Mouse (Mus musculus): ENCODE data around the gene Nrip1. TPM values are rescaled to one million over a fixed set of nuclear protein-coding genes. Genes with fewer than 3 reads are reported as not detected.

The Nrip1 gene
- total RNA-seq, 2 experiments from 2014 or later, result 36.7 to 37.0 TPM

DNA sequence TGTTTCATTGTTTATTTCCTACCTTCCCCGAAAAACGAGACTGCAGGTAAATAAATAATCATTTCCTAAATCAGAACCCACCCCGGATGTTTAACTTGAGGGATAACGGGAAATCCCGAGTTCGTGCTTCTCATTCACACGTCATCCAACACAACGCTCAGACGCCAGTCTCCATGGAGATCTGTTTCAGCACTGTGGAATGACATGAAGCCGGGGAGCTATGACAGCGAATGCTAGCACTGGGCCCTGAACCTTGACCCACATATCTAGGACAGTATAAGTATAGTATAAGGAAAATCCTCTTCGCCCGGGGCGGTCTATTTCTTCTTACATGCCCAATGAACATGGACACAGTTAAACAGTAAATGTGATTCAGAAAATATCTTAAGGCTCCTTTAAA, 78.3 kb downstream of the Nrip1 start:
- DNase-seq, result no peak
- intact Hi-C loops (cut with DNase I; ENCODE audit: low total_unique reads), result no loop called here

DNA sequence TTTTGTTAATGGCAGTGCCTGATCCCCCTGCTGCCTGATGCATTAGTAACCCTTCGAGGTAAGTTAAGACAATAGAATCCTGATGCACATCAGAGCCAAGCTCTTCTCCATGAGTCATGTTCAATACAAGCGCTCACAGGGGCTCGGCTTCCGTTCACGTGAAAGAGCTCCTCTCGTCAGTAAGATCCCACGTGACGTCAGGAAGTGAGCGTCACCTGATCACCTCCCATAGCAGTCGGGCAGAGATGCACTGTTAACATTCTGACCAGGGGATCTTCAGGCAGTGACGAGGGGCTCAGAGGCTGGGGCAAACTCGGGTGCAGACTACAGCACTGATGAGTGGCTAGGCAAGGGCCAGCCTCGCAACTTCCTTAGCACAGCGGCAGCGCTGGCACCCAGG, 79.1 kb downstream of the Nrip1 start:
- intact Hi-C loops (cut with DNase I; ENCODE audit: low total_unique reads), result no loop called here
- no peak for DNase-seq

DNA sequence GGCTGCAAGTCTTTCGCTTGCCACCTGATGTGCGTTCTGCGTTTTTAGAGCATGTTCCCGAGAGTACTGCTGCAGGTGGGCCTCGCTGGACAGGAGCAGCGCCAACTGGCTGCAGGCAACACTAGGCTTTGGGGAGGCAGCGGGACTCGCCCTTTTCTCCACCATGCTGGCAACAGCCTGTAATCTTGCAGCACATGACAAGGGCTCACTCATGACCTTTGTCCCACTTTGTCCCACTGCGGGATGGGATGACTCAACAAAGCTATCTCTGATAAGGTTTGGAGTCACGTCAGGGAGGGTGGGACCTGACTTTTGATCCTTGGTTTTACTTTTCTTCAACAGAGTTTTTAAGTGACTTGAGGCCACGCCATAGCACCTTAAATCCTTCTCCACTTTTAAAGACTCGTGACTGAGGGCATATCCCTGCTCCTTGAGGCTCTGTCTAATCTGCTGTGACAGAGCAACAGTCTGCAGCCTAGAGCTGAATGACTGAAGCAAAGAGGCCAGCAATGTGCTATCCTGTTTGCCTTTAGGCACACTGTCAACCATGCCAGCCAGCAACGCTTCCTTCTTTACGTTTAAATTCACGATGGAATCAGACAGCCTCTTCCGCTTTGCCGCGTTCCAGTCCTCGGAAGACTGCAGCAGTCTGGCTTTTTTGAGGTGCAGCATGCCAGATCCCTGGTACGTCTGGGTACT, 79.7 kb downstream of the Nrip1 start:
- intact Hi-C loops (cut with DNase I; ENCODE audit: low total_unique reads), result no loop called here
- no peak for DNase-seq

DNA sequence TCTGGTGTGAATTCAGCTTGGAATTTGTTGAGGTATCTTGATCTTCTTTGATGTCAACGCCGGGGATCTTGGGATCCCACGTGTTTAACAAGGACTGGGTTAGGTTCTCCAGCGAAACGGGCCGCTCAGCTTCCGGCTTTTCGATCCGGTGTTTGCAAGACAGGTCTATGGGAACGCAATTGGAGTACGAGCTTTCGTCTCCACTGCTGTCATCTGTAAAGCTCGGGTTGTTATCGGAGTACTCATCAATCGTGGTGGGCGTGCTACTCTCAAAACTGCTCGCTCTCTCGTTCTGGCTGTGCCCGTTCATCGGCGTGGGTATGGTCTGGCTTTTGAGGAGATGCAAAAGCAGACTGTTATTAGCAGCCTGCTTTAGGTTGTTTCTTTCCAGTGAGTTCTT, 80.5 kb downstream of the Nrip1 start:
- intact Hi-C loops (cut with DNase I; ENCODE audit: low total_unique reads), result no loop called here

DNA sequence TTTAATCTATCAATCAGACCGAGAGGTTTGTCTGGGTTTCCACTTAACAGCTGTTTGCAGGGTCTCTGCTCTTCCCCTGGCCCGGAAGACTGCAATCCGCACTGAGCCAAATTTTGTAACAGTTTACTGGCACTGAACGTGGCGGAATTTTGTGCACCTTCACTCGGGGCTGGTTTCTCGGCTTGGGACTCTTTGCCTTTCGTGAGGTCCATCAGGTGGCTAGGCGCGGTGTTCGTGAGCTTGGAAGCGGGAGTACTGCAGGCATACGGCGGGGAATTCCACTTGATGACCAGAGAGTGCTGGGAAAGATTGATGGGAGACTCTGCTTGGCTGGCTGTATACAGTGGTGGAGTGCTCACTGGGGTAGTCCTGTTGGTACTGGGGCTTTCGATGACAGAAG, 81.0 kb downstream of the Nrip1 start:
- no peak for DNase-seq
- intact Hi-C loops (cut with DNase I; ENCODE audit: low total_unique reads), result no loop called here

More for the DNA sequence above, 80.5 kb downstream of the Nrip1 start:
- no peak for DNase-seq

DNA sequence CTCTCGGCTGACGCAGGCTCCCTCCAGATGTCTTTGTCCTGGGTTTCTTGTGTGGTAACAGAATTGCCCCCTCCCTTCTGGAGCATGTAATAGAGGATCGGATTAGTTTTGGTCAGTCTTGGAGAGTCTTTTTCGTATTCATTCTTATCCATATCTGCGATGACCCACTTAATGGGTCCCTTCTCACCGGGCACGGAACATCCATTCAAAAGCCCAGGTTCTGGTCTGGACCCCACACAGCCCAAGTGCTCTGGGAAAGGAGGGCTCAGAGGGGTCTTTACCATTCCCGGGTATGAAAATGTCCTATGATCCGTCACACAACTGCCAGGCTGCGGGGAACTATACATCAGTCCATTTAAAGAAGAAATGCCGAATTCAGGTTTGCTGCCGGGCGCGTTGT, 82.3 kb downstream of the Nrip1 start:
- no peak for DNase-seq
- intact Hi-C loops (cut with DNase I; ENCODE audit: low total_unique reads), result no loop called here

DNA sequence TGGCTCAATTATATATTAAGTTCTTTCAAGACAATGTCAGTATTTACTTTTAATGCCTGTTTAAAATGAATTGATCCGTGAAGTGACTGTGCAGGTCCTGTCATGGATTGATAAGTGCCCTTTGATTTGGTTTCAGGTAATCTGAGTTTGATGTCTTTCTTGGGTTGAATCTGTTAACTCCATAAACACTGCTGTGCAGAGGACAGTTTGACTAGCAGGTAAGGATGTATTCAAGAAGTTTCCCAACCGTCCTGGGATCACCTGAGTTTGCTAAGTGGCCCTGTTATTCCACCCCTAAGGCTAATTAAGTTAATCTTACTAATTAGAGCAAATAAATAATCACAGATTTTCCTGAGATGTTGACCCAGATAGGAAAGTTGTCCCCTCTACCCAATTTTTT, 84.1 kb downstream of the Nrip1 start:
- intact Hi-C loops (cut with DNase I; ENCODE audit: low total_unique reads), result no loop called here
- no peak for DNase-seq

DNA sequence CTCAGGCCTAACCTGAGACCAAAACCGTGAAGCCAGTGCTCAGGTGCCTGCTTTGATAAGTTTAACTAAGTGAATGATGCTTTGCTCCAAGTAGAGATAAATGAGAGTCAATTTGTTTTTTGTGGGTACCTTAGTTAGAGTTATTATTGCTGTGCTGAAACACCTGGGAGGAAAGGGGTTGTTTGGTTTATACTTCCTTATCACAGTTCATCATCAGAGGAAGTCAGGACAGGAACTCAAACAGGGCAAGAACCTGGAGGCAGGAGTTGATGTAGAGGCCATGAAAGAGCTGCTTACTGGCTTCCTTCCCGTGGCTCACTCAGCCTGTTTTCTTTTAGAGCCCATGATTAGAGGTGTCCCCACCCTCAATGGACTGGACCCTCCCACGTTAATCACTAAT, 89.8 kb downstream of the Nrip1 start:
- intact Hi-C loops (cut with DNase I; ENCODE audit: low total_unique reads), result no loop called here
- DNase-seq, result no peak

DNA sequence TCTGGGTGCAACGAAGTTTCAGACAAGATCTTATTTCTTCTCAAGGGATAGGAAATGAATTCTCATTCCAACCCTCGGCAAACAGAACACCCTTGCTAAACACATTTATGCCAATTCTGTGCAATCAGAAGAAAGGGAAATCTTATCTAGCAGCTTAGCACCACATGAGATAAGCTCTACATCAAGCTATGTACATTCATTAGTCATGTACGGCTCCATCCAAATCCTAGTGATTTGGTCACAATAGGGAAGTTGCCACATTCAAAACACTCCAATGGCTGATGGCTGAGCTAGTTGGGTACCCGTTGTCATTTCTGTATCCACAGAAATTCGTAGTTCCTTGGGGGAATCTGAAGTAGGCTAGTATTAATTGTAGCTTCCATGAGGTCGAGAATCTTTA, 91.8 kb downstream of the Nrip1 start:
- intact Hi-C loops (cut with DNase I; ENCODE audit: low total_unique reads), result no loop called here
- DNase-seq, result no peak

DNA sequence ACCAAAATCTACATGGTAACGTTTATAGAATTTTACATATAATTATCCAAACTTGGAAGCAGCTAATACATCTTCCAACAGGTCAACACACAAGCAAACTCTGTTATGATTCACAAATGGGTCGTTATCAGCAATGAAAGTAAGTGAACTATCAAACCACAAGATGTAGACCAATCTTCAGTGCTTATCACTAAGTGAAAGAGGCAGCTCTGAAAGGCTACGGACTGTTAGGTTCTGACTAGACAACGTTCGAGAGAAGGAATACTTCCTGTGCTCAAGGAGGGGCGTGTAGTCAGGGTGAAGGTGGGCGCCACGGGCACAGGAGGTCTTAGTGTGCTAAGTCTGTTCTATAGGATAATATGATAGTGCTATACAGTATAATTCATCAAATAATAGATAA, 93.3 kb downstream of the Nrip1 start:
- intact Hi-C loops (cut with DNase I; ENCODE audit: low total_unique reads), result no loop called here
- DNase-seq, result no peak

DNA sequence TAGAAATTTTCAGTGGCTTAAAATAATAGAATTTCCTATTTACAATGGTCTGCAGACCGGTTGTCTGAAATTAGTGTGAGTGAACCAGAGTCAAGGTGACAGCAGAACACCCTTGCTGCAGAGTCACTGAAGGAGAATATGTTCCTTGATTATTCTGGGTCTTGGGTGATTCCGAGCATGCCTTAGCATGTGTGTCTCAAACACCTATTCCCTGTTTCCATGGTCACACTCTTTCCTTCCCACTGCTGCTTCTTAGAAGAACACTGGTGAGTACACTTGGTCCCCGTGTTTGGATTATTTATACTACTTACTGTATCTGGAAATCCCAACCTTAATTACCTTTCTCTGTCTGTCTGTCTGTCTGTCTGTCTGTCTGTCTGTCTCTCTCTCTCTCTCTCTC, 97.4 kb downstream of the Nrip1 start:
- intact Hi-C loops (cut with DNase I; ENCODE audit: low total_unique reads), result no loop called here
- DNase-seq, result no peak

DNA sequence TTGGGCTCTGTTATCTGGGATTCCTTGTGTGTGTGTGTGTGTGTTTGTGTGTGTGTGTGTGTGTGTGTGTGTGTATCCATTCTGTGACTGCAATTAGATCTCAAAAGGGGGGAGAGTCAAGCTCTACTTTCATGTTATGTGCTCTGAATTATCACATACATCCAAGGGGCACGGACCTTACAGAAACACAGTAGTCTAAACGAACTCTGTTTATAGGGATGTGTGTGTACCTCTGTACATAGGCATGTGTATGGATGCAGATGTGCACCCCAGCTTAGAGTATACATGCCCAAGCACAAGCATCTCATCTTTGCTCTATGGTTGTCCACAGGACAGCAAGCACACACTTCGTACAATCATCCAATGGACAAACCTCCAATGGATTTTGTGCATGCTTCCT, 98.0 kb downstream of the Nrip1 start:
- DNase-seq, result no peak
- intact Hi-C loops (cut with DNase I; ENCODE audit: low total_unique reads), result no loop called here

DNA sequence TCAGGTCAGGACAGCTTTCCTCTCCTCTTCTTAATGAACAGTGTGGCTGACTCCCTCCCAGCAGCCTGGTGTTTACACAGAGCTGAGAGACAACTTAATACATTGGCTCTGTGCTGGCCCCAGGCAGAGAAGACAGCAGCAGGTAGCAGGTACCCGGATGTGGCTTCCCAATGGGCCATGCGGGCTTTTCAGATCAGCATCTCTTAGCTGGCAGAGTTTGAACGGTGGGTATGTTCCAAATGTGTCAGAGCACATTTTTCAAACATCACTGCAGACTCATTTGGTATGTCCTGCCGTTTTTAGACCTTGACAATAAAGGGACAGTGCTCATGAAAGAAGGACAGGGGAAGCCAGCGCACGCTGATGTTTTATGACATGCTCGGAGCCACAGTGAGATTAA, 98.5 kb downstream of the Nrip1 start:
- intact Hi-C loops (cut with DNase I; ENCODE audit: low total_unique reads), result no loop called here
- no peak for DNase-seq

DNA sequence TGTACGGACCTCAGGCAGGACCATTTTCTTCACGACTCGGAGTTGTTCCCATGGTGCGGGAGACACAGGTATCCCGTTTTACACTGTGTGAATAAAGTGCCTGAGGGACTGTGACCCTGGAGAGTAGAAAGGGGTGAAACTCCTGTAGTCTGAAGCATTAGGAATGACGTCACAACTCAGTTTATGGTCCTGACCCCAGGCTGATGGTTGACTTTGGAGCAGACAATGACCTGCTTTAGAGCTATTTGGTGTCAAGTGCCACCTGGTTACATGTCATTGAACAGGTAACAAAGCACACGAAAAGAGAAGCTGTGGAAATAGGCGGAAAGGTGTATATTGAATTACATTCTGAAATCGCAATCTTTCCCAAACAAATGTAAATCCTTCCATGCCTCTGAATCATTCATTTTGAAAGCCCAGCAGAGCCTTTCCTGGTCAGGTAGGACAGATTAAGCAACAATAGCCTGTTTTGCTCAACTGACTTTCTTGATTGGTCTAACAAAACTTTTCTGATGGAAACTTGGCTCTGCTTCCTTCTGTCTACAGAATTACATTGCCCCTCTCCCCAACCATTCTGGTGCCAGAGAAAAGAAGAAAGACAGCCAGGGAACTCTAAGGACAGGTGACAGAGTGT, 106.9 kb downstream of the Nrip1 start:
- intact Hi-C loops (cut with DNase I; ENCODE audit: low total_unique reads), result no loop called here

DNA sequence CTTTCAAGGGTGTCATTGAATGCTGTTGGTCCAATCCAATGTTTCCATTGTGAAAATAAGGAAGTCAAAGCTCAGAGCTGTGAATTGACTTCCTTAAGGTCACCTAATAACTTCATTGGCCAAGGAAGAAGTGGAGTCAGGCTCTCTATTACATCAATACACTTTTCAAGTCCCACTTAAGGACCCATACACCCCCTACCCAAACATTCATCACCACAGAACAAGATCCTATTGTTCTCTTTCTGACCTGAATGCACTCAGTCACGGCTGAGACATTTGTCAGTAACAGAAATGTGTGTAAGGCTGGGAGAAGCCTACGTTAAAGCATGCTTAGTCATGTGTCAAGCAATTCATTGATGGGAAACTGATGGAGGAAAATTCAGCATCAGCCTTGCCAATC, 107.8 kb downstream of the Nrip1 start:
- no peak for DNase-seq
- intact Hi-C loops (cut with DNase I; ENCODE audit: low total_unique reads), result no loop called here

More for the DNA sequence above, 106.9 kb downstream of the Nrip1 start:
- no peak for DNase-seq

DNA sequence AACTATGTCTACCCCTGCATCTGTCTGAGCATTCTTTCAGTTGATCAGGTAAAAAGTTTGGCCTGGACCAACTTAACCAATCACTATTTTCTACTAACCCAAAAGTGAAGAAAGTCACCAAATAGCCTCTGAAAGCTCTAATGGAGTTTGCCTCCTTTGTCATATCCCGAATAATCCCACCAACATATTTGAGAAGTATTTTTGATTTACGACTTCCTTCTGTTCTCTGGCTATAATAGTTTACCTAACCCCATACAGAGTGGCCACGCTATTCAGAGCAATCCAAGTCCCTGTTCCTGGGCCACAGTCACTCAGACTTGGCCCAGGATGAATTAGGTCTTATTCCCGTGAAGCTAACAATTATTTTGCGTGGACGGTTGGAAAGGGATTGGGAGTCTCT, 108.3 kb downstream of the Nrip1 start:
- intact Hi-C loops (cut with DNase I; ENCODE audit: low total_unique reads), result no loop called here
- no peak for DNase-seq

DNA sequence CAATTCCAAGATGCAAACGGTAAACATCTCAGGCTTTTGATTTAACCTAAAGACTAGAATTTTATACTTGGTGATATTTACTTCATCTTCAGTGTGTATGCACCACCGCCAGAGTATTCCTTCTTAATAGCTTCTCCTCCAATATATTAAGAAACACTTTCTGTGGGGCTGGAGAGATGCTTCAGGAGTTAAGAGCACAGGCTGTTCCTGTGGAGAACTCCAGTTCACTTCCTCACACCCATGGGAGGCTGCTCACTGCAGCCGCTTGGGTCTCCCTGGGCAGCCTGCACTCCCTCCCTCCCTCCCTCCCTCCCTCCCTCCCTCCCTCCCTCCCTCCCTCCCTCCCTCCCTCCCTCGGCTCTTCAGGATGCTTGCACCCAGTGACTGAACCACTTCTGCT, 110.2 kb downstream of the Nrip1 start:
- intact Hi-C loops (cut with DNase I; ENCODE audit: low total_unique reads), result no loop called here
- no peak for DNase-seq

DNA sequence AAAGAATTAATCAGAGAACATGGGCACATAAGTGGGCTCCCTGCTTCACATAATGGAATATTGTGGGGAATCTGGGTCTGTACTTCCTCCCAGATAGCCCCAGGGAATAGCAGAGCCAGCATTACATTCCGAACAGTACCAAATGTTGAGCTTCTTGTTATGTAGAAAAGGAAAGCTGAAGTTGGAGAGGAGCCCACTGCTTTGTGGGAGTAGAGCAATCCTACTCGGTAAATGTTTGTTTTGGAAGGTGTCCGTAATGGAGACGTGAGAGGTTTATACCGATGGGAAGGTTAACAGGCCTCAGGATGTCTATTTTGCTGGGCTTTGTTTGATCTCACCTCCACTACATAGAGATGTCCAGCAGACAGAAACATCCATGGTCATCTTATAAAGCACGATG, 113.3 kb downstream of the Nrip1 start:
- DNase-seq, result no peak
- intact Hi-C loops (cut with DNase I; ENCODE audit: low total_unique reads), result no loop called here

DNA sequence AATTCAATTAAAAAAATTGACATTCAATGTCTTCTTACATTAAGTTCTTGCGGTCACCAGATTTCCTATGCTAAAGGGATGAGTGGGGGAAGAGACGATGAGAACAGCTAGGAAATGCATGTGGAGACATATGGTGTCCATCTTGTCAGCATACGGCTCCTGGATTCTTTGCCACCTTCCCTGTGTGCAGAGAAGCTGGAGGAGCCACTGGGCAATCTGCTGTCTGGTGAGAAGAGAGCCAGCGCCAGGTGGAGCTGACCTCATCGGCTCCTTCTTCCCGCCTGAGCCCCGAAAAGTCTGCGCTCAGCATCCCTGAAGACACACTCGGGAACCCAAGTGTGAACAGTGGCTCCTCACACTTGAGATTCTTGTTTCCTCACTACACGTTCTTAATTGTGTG, 121.8 kb downstream of the Nrip1 start:
- no peak for DNase-seq
- intact Hi-C loops (cut with DNase I; ENCODE audit: low total_unique reads), result no loop called here

DNA sequence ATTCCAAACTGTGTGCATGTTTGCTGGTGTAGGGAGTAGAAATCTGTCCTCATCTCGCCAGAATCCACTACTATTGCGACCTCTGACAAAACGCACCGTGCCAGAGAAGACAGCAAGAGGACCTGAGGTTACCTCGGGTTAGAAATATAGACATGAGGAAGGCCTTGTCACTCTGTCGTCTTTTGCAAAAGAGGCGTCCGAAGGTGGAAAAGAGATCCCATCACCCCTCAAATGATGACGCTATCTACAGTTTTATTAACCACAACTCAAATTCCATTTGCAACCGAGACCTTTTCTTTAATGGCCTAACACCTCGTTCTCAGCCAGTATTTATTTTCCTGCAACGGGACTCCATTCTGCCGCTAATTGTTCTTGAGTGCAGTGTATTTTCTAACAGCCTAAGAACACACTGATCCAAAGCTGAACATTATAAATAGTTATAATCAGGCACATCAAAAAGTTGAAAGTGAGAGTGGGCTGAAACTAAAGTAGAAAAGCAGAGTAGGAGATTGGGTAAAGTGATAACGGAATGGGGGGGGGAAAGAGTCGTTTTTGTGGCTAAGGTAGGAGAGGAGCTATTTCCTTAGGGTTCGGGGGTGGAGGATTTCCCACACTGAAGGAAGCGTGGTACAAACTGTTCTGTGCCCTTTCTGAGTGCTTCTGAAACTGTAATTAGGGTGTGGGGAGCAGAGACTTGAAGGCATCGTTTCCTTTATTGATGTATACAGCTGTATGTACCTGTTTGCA, 124.1 kb downstream of the Nrip1 start:
- intact Hi-C loops (cut with DNase I; ENCODE audit: low total_unique reads), result no loop called here
- no peak for DNase-seq

DNA sequence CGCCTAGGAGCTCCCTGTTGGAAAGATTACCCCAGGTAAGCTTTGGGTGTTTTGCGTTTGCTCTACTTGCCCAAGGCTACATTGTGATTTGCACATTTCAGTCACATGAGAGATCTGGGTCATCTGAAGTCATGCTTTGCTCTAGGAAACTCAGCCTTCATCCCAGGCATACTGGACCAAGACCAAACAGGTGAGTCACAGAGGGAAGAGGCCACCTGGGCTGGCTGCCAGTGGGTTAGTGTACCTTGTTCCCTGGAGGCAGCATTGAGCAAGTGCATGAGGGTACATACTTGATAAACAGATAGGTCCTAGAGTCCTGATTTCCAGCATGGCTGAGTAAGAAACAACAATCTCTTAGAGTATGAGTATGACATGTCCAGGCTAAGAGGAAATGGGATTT, 130.8 kb downstream of the Nrip1 start:
- intact Hi-C loops (cut with DNase I; ENCODE audit: low total_unique reads), result no loop called here
- no peak for DNase-seq
